Mouse (Mus musculus) bone marrow, adult 2 months (tissue): ENCODE results near the gene Sh3pxd2b.

ENCODE experiments used
- CTCF ChIP-seq: fragments of 200-500 bp; IDR thresholded peaks from 2 replicates; pipeline ENCODE4 v1.5.1; 2011; ENCODE audit warnings: low read length, control low read depth; ENCODE audit not compliant: control insufficient read depth, insufficient read depth
- POLR2A ChIP-seq: fragments of 200-500 bp; IDR thresholded peaks from 2 replicates; pipeline ENCODE4 v1.6.1; 2011; ENCODE audit warnings: low read depth, mild to moderate bottlenecking, control low read depth, low read length, borderline replicate concordance; ENCODE audit not compliant: control insufficient read depth

- TF ChIP-seq CTCF (no peak), POLR2A (no peak)
Measured at GRCm38 (mm10) chr11:32298532-32298918, 49.1 kb upstream of the Sh3pxd2b start.
